Mouse (Mus musculus) liver, adult 2 months (tissue): Measurements from ENCODE around the gene BC048562. TPM values are rescaled to one million over a fixed set of nuclear protein-coding genes. Genes with fewer than 3 reads are reported as not detected.

Experiments used
- DNase-seq: peaks from one replicate; pipeline ENCODE4 v3.0.0-alpha.2; 2011; ENCODE audit warnings: low read depth, low spot score; ENCODE audit errors: extremely low read depth
- H3K27ac ChIP-seq: fragments of 200-500 bp; replicated peaks from 2 replicates; pipeline ENCODE4 v1.5.1; 2012; ENCODE audit warnings: low read depth, mild to moderate bottlenecking, control low read depth, inconsistent platforms, low read length; ENCODE audit not compliant: insufficient read depth
- H3K27me3 ChIP-seq: fragments of 200-500 bp; 2 replicates; pipeline ENCODE4 v1.6.1; 2012; ENCODE audit warnings: mild to moderate bottlenecking, moderate library complexity, low read length, inconsistent platforms; ENCODE audit not compliant: control insufficient read depth, insufficient read depth
- H3K36me3 ChIP-seq: fragments of 200-500 bp; 2 replicates; pipeline ENCODE4 v1.6.1; 2012; ENCODE audit warnings: low read length, inconsistent platforms; ENCODE audit not compliant: control insufficient read depth, insufficient read depth
- H3K4me1 ChIP-seq: fragments of 200-500 bp; 2 replicates; pipeline ENCODE4 v1.6.1; 2011; ENCODE audit warnings: low read length; ENCODE audit not compliant: control insufficient read depth, insufficient read depth
- H3K4me3 ChIP-seq: fragments of 200-500 bp; 2 replicates; pipeline ENCODE4 v1.5.1; 2011; ENCODE audit warnings: low read depth, mild to moderate bottlenecking, control low read depth, low read length, moderate library complexity; ENCODE audit not compliant: insufficient read depth
- H3K79me2 ChIP-seq: fragments of 200-500 bp; 2 replicates; pipeline ENCODE4 v1.6.1; 2012; ENCODE audit warnings: inconsistent platforms, mild to moderate bottlenecking, low read length, moderate library complexity; ENCODE audit not compliant: control insufficient read depth, insufficient read depth
- H3K9ac ChIP-seq: fragments of 200-500 bp; 2 replicates; pipeline ENCODE4 v1.6.1; 2012; ENCODE audit warnings: low read depth, mild to moderate bottlenecking, control low read depth, inconsistent platforms, low read length
- CTCF ChIP-seq: fragments of 200-500 bp; IDR thresholded peaks from 2 replicates; pipeline ENCODE4 v1.5.1; 2011; ENCODE audit warnings: low read depth, low read length, control low read depth
- POLR2A ChIP-seq: fragments of 200-500 bp; IDR thresholded peaks from 2 replicates; pipeline ENCODE4 v1.6.1; 2011; ENCODE audit warnings: low read length, control low read depth; ENCODE audit not compliant: insufficient read depth; ENCODE audit errors: extremely low read depth
- WGBS: fragments of 180-500 bp; shearing (Covaris S2); methylation state at CpG from one replicate; pipeline ENCODE4 v1.1.7; 2018; 5-methylcytosine and 5-hydroxymethylcytosine counted together
- polyA plus RNA-seq: library from polyadenylated mRNA; depleted of rRNA; stranded (reverse); fragments of >200 nt; gene quantifications from 2 replicates; pipeline ENCODE4 v1.2.3, GENCODE M21; 2012; rRNA removed
- total RNA-seq: library from RNA; depleted of rRNA; stranded (reverse); fragments of >200 nt; gene quantifications from 2 replicates; pipeline ENCODE4 v1.2.3, GENCODE M21; 2014; rRNA removed

The BC048562 gene
- total RNA-seq (not detected in 2 replicates), polyA plus RNA-seq (not detected in 2 replicates)

DNA sequence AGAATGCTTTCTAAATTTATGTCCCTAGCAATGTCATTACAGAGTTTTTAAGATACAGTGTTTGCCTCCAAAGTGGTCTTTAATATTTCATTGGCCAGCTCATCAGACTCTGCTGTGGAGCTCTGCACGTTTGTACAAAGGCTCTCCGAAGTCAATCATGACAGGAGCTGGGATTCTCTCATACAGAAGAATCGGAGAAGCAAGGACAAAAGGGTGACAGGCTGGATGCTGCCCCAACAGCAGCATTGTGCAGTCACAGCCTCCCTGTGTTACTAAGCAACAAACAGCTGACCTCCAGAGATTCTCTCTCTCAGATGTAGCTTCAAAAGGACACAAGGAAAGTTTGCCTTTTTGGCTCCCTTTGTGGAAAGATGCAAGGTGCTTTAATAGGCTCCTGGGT, at the start of gene BC048562:
BC048562 (plus strand) TSS at position 301 of the 400 bp plus-strand sequence.
- no peaks in the 10 kb centered on the region for H3K79me2 ChIP-seq
- no peaks in the 10 kb centered on the region for H3K4me1 ChIP-seq
- WGBS = 79% methylated on average over 3 of the region's 3 CpGs
- no peak within 1 kb of the TSS for H3K9ac ChIP-seq
- no peaks in the 10 kb centered on the region for H3K36me3 ChIP-seq
- no peak within 1 kb of the TSS for H3K4me3 ChIP-seq
- 0 out of 2 replicates have a peak, but pooled peaks cover 2% of the 10 kb centered on the region for H3K27me3 ChIP-seq
- H3K27ac ChIP-seq = no peak within 1 kb of the TSS
- TF ChIP-seq POLR2A (no peak), CTCF (no peak)
- DNase-seq = no peak

DNA sequence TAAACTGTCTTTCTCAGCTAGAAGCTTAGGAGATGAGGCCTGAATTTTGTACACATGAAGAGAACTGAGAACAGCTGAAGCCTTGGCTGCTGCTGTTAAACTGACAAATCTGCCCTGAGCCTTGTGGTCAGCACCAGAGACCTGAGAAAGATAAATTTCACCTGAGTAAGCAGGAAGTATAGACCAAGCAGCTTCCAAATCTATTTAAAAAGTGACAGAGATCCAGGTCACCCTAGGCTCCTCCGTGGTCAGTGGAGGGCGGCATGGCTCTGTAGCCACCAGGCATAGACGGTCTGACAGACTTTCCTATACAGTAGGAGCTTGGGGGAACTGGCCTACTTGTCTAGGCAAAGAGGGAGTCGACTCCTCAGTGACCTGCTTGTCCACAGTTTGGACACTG, 49.5 kb upstream of the BC048562 start:
- WGBS = 95% methylated on average over 4 of the region's 4 CpGs
- H3K4me1 ChIP-seq = peaks cover 4% of the 10 kb centered on the region
- DNase-seq = no peak

DNA sequence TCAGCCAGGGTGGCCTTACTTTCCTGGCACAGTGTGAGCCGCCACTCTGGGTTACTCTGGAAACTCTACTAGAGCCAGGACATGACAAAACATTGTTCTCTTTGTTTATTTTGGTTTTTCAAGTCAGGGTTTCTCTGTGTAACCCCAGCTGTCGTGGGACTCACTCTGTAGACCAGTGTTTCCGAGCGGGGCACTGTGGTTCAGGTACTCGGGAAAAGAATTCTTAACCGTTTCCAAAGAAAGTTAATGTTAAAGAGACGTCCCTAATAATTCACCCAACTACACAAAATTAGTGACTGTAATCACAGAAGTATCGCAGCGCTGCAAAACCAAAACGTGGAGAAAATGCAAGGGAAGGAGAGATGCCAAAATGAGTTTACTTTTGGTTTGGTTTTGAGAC, 47.7 kb upstream of the BC048562 start:
- no peaks in the 10 kb centered on the region for H3K79me2 ChIP-seq
- no peak overlapping the region for H3K9ac ChIP-seq
- no peak for TF ChIP-seq CTCF
- TF ChIP-seq POLR2A = no peak
- H3K36me3 ChIP-seq = peaks cover 65% of the 10 kb centered on the region
- 96% methylated on average over 10 of the region's 10 CpGs for WGBS
- peaks cover 9% of the 10 kb centered on the region for H3K4me1 ChIP-seq
- no peak overlapping the region for H3K27ac ChIP-seq
- H3K27me3 ChIP-seq = no peaks in the 10 kb centered on the region
- DNase-seq = no peak
- H3K4me3 ChIP-seq = no peak overlapping the region

More for the DNA sequence above, 49.5 kb upstream of the BC048562 start:
- H3K27ac ChIP-seq = no peak overlapping the region
- H3K27me3 ChIP-seq = no peaks in the 10 kb centered on the region
- TF ChIP-seq CTCF (no peak), POLR2A (no peak)
- H3K36me3 ChIP-seq = peaks cover 67% of the 10 kb centered on the region
- no peak overlapping the region for H3K4me3 ChIP-seq
- no peak overlapping the region for H3K9ac ChIP-seq
- H3K79me2 ChIP-seq = no peaks in the 10 kb centered on the region

DNA sequence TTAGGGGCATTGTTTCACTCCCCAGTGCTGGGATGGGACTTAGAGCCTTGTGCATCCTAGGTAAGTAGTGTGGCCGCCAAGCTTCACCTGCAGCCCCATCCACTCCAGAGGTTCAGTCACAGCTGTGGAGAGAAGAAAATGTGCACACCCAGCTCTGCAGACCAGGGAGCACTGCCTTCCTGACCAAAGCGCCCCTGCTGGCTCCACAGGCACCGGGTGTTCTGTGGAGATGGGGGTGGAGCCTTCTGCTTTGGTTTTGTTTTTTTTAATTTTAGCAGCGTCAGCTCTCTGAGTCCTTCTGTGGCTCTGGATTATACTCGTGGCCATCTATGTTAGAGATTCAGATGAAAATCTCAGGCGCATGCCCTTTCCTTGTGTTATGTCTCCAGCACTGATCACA, 47.1 kb upstream of the BC048562 start:
- H3K9ac ChIP-seq = no peak overlapping the region
- H3K79me2 ChIP-seq = no peaks in the 10 kb centered on the region
- no peak overlapping the region for H3K4me3 ChIP-seq
- H3K27ac ChIP-seq = no peak overlapping the region
- peaks cover 15% of the 10 kb centered on the region for H3K4me1 ChIP-seq
- WGBS = 80% methylated on average over 6 of the region's 6 CpGs
- no peak for DNase-seq
- H3K27me3 ChIP-seq = no peaks in the 10 kb centered on the region
- no peak for TF ChIP-seq CTCF
- TF ChIP-seq POLR2A = no peak
- H3K36me3 ChIP-seq = peaks cover 62% of the 10 kb centered on the region

DNA sequence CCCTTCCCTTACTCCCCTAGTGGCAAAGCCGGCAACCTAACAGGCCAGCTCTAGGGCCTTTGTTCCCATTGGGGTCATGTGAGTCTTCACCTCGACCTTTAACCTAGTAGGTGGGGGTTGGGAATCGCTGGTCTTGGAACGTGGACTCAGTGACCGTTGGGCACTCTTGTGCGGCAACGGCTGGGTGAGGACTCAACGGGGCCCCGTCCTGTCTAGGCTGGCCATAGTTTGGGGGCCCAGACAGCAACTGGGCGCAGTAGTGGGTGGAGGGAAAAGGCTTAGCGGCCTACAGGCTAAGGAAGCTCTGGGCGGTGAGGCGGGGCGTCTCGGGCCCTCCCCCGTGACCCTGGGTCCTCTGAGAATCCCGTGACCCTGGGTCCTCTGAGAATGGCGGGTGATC, 43.6 kb upstream of the BC048562 start, which contains the start of gene 1700102P08Rik:
1700102P08Rik (plus strand) TSS at position 130 of the 400 bp plus-strand sequence.
- WGBS = 66% methylated on average over 18 of the region's 18 CpGs
- no peak within 1 kb of the TSS for H3K9ac ChIP-seq
- peak within 1 kb of the TSS; percentile 72 for H3K27ac ChIP-seq
- no peaks in the 10 kb centered on the region for H3K79me2 ChIP-seq
- peaks cover 42% of the 10 kb centered on the region for H3K36me3 ChIP-seq
- H3K4me1 ChIP-seq = peaks cover 19% of the 10 kb centered on the region
- TF ChIP-seq CTCF = no peak
- TF ChIP-seq POLR2A = 0 out of 2 replicates have a peak, but pooled peaks have one; percentile 13
- H3K27me3 ChIP-seq = no peaks in the 10 kb centered on the region
- no peak within 1 kb of the TSS for H3K4me3 ChIP-seq
- peak; percentile 67 for DNase-seq

DNA sequence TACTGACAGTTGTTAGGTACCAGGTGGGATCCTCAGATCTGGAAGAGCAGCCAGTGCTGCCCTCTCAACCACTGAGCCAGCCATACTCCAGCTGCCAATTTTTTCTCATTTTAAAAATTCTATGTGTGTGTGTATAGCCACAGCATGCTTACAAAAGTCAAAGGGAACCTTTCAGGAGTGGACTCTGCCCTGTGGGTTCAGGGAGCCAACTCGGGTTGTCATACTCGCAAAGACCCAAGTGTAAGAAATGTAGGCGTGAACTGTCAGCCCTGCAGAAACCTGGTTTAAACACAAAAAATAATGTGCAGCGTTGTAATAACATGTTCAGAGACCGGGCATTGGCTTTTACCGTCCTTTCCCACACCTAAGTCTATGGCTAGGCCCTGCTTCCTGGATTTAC, 42.1 kb upstream of the BC048562 start:
- peak overlapping the region; percentile 67; the same call in 1 of the 2 replicates for H3K27ac ChIP-seq
- TF ChIP-seq CTCF = no peak
- TF ChIP-seq POLR2A = no peak
- peaks cover 19% of the 10 kb centered on the region for H3K4me1 ChIP-seq
- no peaks in the 10 kb centered on the region for H3K27me3 ChIP-seq
- no peaks in the 10 kb centered on the region for H3K79me2 ChIP-seq
- peaks cover 29% of the 10 kb centered on the region for H3K36me3 ChIP-seq
- no peak overlapping the region for H3K9ac ChIP-seq
- DNase-seq = peak; percentile 75
- 63% methylated on average over 6 of the region's 6 CpGs for WGBS
- H3K4me3 ChIP-seq = no peak overlapping the region
